Mouse (Mus musculus) spleen, adult 2 months (tissue): ENCODE measurements around the gene Gramd2.

Experiments
- CTCF ChIP-seq: fragments of 200-500 bp; IDR thresholded peaks from 2 replicates; pipeline ENCODE4 v1.5.1; 2011; ENCODE audit warnings: mild to moderate bottlenecking, inconsistent platforms; ENCODE audit not compliant: insufficient read depth, insufficient read length, insufficient replicate concordance; ENCODE audit errors: extremely low read depth
- POLR2A ChIP-seq: fragments of 200-500 bp; IDR thresholded peaks from 2 replicates; pipeline ENCODE4 v1.6.1; 2011; ENCODE audit warnings: low read depth, low read length, inconsistent platforms

DNA sequence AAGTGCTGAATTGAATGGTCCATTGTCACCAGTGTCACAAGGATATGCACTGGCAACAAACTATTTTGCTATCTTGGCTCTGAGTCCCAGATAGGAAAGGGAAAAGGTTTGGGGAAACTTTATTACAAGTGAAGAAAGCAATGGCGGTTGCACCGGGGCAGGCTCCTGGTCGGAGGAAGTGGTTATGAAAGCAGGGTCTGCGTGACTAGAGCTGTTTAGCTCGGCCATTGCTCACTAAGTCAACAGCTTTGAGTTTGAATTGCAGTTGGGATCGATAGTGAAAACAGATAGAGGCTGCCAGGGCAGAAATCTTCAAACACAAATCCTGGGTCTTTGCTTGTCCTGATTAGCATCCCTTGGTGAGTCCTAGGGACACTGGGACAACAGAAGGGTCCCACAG lies 12.0 kb upstream of the Gramd2 start:
- no peak for TF ChIP-seq POLR2A
- no peak for TF ChIP-seq CTCF
